Mouse (Mus musculus): ENCODE measurements around the gene Polr2g.

DNA sequence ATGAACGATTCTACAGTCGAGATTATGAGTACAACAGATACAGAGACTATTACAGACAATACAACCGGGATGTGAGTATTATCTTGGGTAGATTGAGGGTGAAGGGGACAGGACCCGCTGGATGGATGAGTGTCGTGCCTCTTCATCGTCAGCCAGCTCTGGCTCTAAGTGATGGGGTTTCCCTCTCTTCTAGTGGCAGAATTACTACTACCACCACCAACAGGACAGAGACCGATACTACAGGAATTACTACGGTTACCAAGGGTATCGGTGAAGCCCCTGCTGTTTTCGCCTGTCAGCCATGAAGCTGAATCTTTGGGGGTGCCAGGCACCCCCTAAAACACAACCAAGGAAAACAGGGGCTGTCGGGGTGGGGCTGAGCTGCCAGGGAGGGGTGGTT, 32.9 kb upstream of the Polr2g start:
- TF ChIP-seq POLR2A (IDR thresholded peaks at IDR 0.05; ENCODE audit: low read depth, low read length), result no peak
- no peak for TF ChIP-seq CTCF (conservative IDR thresholded peaks at IDR 0.05; ENCODE audit: insufficient read depth, insufficient read length, low read depth, low read length)

All from kidney, adult 2 months (tissue).